ENCODE assay signal across 11 mouse cellular contexts in the genomic region with DNA sequence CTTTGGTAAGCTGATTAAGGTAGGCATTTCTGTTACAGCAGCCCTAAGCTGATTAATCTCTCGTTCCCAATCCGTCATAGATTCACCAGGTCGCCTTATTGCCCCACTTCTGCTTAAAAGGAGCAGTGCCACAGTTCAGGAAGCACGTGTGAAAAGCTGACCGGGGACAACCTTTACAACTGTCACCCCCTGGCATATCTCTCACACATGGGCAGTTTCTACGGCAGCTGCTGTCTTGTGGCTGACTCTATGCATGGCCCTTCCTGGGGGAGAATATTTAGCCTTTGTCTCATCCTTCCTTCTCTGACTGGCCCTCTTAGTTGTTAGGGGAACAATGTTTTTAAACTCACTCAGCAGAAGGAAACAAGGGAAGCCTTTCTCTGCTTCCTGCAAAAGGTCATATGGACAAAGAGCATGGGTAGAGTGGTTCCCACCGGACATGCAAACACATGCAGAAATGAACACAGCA.
DNase-seq lines count a peak whose midpoint lies in the region; ATAC-seq and TF ChIP-seq lines count a peak whose summit lies in the region.
"Had no signal": no experiment of that assay in that cellular context is flagged by ENCODE, and none has a peak within 500 bp of the region (broad histone marks: within the 10 kb centered on the region; RNA-seq: fewer than 3 reads in every experiment).

No protein-coding gene starts in this region.

- no peak overlapping the region for H3K9ac ChIP-seq in forebrain, embryonic 14.5 days (ENCODE audit: low read length)
- H3K9ac ChIP-seq in forebrain, postnatal 0 days, result no peak overlapping the region
- H3K9ac ChIP-seq in midbrain, embryonic 16.5 days (ENCODE audit: low read depth, low read length), result no peak overlapping the region
- H3K9ac ChIP-seq: heart, embryonic 13.5 days had no signal

- 34% methylated on average over 7 of the region's 7 CpGs for WGBS in forebrain, embryonic 14.5 days
- 25% methylated on average over 7 of the region's 7 CpGs for WGBS in forebrain, postnatal 0 days
- 24% methylated on average over 7 of the region's 7 CpGs for WGBS in midbrain, embryonic 10.5 days
- WGBS in midbrain, embryonic 16.5 days, result 16% methylated on average over 7 of the region's 7 CpGs

- H3K27me3 ChIP-seq in forebrain, embryonic 14.5 days (replicated peaks; ENCODE audit: control insufficient read depth, insufficient read depth, low read length), result no peaks in the 10 kb centered on the region
- no peaks in the 10 kb centered on the region for H3K27me3 ChIP-seq in forebrain, postnatal 0 days (ENCODE audit: insufficient read depth, low read length)
- H3K27me3 ChIP-seq in midbrain, embryonic 10.5 days (ENCODE audit: low read depth, poor library complexity, severe bottlenecking), result no peaks in the 10 kb centered on the region
- no peaks in the 10 kb centered on the region for H3K27me3 ChIP-seq in midbrain, embryonic 16.5 days (ENCODE audit: control insufficient read depth, insufficient read depth, low read depth, low read length)
- no peaks in the 10 kb centered on the region for H3K27me3 ChIP-seq in splenic B cell, adult 2 months (ENCODE audit: control insufficient read depth, insufficient read depth, low read length, poor library complexity, severe bottlenecking)
- H3K27me3 ChIP-seq: heart, embryonic 13.5 days had no signal

- H3K9me3 ChIP-seq in forebrain, embryonic 14.5 days (replicated peaks; ENCODE audit: control insufficient read depth, low read length), result no peaks in the 10 kb centered on the region
- H3K9me3 ChIP-seq in forebrain, postnatal 0 days (ENCODE audit: low read length), result no peaks in the 10 kb centered on the region
- no peaks in the 10 kb centered on the region for H3K9me3 ChIP-seq in midbrain, embryonic 10.5 days (replicated peaks)
- no peaks in the 10 kb centered on the region for H3K9me3 ChIP-seq in midbrain, embryonic 16.5 days (replicated peaks; ENCODE audit: control insufficient read depth, low read length, poor library complexity, severe bottlenecking)
- H3K9me3 ChIP-seq: heart, embryonic 13.5 days had no signal

- intact Hi-C loops in left cerebral cortex, postnatal 36 days (cut with DNase I), result no loop called here

- DNase-seq in forebrain, embryonic 14.5 days (ENCODE audit: low spot score), result no peak
- DNase-seq in forebrain, postnatal 0 days, result no peak
- DNase-seq in midbrain, embryonic 10.5 days (ENCODE audit: low spot score), result peak; percentile 30
- DNase-seq in kidney, postnatal 25 days, result peak; percentile 8 to 37
- peak; percentile 16 for DNase-seq in splenic B cell, adult 2 months (ENCODE audit: low read depth, low spot score)
- DNase-seq in left cerebral cortex, postnatal 36 days (ENCODE audit: low spot score in 2 of 2), result no peak
- no peak for DNase-seq in thymus, postnatal 0 days (ENCODE audit: low spot score)
- DNase-seq: cerebellum, adult 11 months; thymus, postnatal 25 days had no signal

- peak overlapping the region; percentile 39; the same call in 1 of the 2 replicates for H3K27ac ChIP-seq in forebrain, embryonic 14.5 days (ENCODE audit: low read depth, low read length)
- H3K27ac ChIP-seq in forebrain, postnatal 0 days (ENCODE audit: low read depth, low read length), result no peak overlapping the region
- H3K27ac ChIP-seq in midbrain, embryonic 10.5 days (replicated peaks), result peak overlapping the region; percentile 74
- no peak overlapping the region for H3K27ac ChIP-seq in midbrain, embryonic 16.5 days (ENCODE audit: low read length)
- H3K27ac ChIP-seq: heart, embryonic 13.5 days had no signal

- no peak for TF ChIP-seq CTCF in forebrain, postnatal 0 days (IDR thresholded peaks at IDR 0.05; ENCODE audit: low read depth)

- ATAC-seq in forebrain, embryonic 14.5 days, result no peak
- no peak for ATAC-seq in forebrain, postnatal 0 days
- no peak for ATAC-seq in midbrain, embryonic 16.5 days

- no peak overlapping the region for H3K4me2 ChIP-seq in forebrain, embryonic 14.5 days (ENCODE audit: low read length)
- no peak overlapping the region for H3K4me2 ChIP-seq in forebrain, postnatal 0 days (ENCODE audit: low read depth)
- H3K4me2 ChIP-seq in midbrain, embryonic 16.5 days (ENCODE audit: low read length), result no peak overlapping the region
- H3K4me2 ChIP-seq: heart, embryonic 13.5 days had no signal

- H3K4me3 ChIP-seq in forebrain, embryonic 14.5 days (ENCODE audit: low read depth, low read length), result no peak overlapping the region
- no peak overlapping the region for H3K4me3 ChIP-seq in forebrain, postnatal 0 days (ENCODE audit: low read depth, low read length)
- no peak overlapping the region for H3K4me3 ChIP-seq in midbrain, embryonic 10.5 days
- H3K4me3 ChIP-seq in midbrain, embryonic 16.5 days (ENCODE audit: low read depth, low read length), result no peak overlapping the region
- H3K4me3 ChIP-seq: heart, embryonic 13.5 days had no signal

- no peaks in the 10 kb centered on the region for H3K36me3 ChIP-seq in forebrain, embryonic 14.5 days (ENCODE audit: control insufficient read depth, insufficient read depth, low read length)
- no peaks in the 10 kb centered on the region for H3K36me3 ChIP-seq in forebrain, postnatal 0 days (ENCODE audit: insufficient read depth)
- H3K36me3 ChIP-seq in midbrain, embryonic 10.5 days, result no peaks in the 10 kb centered on the region
- H3K36me3 ChIP-seq in midbrain, embryonic 16.5 days (ENCODE audit: control insufficient read depth, insufficient read depth, low read length), result no peaks in the 10 kb centered on the region
- H3K36me3 ChIP-seq in splenic B cell, adult 2 months (ENCODE audit: control insufficient read depth, insufficient read depth, low read length, poor library complexity, severe bottlenecking), result no peaks in the 10 kb centered on the region
- H3K36me3 ChIP-seq: heart, embryonic 13.5 days had no signal

- H3K4me1 ChIP-seq in forebrain, embryonic 14.5 days (ENCODE audit: control insufficient read depth, insufficient read depth, low read length), result peaks cover 21% of the 10 kb centered on the region
- H3K4me1 ChIP-seq in forebrain, postnatal 0 days (ENCODE audit: insufficient read depth), result peaks cover 12% of the 10 kb centered on the region; the same call in 1 of the 2 replicates
- peaks cover 26% of the 10 kb centered on the region for H3K4me1 ChIP-seq in midbrain, embryonic 10.5 days
- H3K4me1 ChIP-seq in midbrain, embryonic 16.5 days (ENCODE audit: control insufficient read depth, insufficient read depth, low read length), result peaks cover 8% of the 10 kb centered on the region

Comparison
In these comparisons a context has a peak if more than half of its experiments do, and no peak if none do; other contexts are left out.
1. H3K27ac ChIP-seq: peak in forebrain, embryonic 14.5 days (single experiment) and midbrain, embryonic 10.5 days (single experiment); none in forebrain, postnatal 0 days (single experiment) and midbrain, embryonic 16.5 days (single experiment).
2. DNase-seq: peak in midbrain, embryonic 10.5 days (single experiment), kidney, postnatal 25 days (2 of 2) and splenic B cell, adult 2 months (single experiment); none in forebrain, embryonic 14.5 days (single experiment), forebrain, postnatal 0 days (single experiment), left cerebral cortex, postnatal 36 days (0 of 2) and thymus, postnatal 0 days (single experiment).